Mouse (Mus musculus): ENCODE measurements at regions not wholly inside any gene's neighbourhood (a gene's known extent, or its start where the extent isn't known, plus 50 kb on each side); places are given as distances from the start of the nearest gene placed in this dataset.

DNA sequence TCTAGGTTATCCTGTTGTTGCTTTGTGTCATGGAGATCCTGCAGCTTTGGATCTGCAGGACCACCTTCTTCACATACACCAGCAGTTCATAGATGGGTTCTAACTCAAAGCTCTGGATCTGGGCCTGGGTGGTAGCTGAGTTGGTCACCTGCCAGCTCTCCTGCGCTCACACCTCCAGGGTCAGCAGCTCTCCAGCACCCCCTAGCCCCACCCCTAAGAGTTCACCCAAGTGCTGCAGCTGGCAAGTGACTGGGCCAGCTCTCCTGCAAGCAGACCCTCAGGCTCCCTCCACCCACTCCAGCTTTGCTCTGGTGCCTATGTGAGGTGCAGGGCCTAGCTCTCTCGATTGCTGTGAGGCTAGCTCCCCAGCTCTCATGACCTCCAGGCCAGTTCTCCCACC is 198.6 kb upstream of the Fggy start:
- ATAC-seq: no peak
- Histone ChIP-seq H3K27ac (ENCODE audit: low read length) (no peak overlapping the region), H3K4me3 (ENCODE audit: low read depth, low read length) (no peak overlapping the region), H3K27me3 (ENCODE audit: control insufficient read depth, insufficient read depth, low read depth, low read length) (no peaks in the 10 kb centered on the region), H3K36me3 (ENCODE audit: control insufficient read depth, insufficient read depth, low read length) (no peaks in the 10 kb centered on the region), H3K4me2 (ENCODE audit: low read length) (no peak overlapping the region), H3K4me1 (ENCODE audit: control insufficient read depth, insufficient read depth, low read length) (no peaks in the 10 kb centered on the region), H3K9ac (ENCODE audit: low read depth, low read length) (no peak overlapping the region), H3K9me3 (replicated peaks; ENCODE audit: control insufficient read depth, low read length, poor library complexity, severe bottlenecking) (no peaks in the 10 kb centered on the region)
- 78% methylated on average over 2 of the region's 2 CpGs for WGBS

GRCm38 (mm10) chr4:95360336-95360967 is 196.9 kb upstream of the Fggy start:
- Histone ChIP-seq H3K4me3 (ENCODE audit: low read depth, low read length) (no peak overlapping the region), H3K27me3 (ENCODE audit: control insufficient read depth, insufficient read depth, low read depth, low read length) (no peaks in the 10 kb centered on the region), H3K4me2 (ENCODE audit: low read length) (no peak overlapping the region), H3K9me3 (replicated peaks; ENCODE audit: control insufficient read depth, low read length, poor library complexity, severe bottlenecking) (no peaks in the 10 kb centered on the region), H3K4me1 (ENCODE audit: control insufficient read depth, insufficient read depth, low read length) (no peaks in the 10 kb centered on the region), H3K27ac (ENCODE audit: low read length) (no peak overlapping the region), H3K36me3 (ENCODE audit: control insufficient read depth, insufficient read depth, low read length) (no peaks in the 10 kb centered on the region), H3K9ac (ENCODE audit: low read depth, low read length) (no peak overlapping the region)
- no peak for ATAC-seq
- 26% methylated on average over 3 of the region's 3 CpGs for WGBS

DNA sequence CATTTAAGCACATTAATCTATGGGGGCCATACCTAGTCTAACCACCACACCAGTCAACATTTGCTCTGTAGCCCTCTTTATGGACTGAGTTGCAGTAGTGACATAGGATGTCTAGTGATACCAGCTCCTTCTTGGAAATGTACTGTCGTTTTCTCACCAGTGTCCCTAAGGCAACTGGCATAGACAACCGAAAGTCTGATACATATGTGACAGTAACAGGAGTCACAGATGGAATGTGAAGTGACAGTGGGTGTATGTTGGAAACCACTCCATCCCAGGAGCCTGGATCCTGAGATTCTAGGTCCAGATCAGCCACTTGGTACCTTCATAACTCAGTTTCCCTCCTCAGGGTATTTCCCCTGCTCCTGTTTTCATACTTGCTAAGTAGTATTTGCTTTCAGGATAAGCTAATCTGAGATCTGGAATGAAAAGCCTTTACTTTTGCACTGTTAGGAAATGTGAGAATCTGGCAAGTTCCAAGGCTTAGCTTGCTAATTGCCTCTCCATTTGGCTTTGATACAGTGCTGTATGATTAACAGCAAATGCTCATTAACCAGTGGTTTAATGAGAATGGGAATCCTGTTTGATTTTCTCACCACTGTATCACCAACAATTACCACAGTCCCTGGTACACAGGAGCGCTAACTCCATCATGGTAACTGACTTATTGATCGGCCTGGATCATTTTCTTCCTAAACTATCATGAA is 192.8 kb upstream of the Fggy start:
- H3K9me3 ChIP-seq (replicated peaks; ENCODE audit: control insufficient read depth, low read length, poor library complexity, severe bottlenecking): no peaks in the 10 kb centered on the region
- no peaks in the 10 kb centered on the region for H3K4me1 ChIP-seq (ENCODE audit: control insufficient read depth, insufficient read depth, low read length)
- H3K27me3 ChIP-seq (ENCODE audit: control insufficient read depth, insufficient read depth, low read depth, low read length): no peaks in the 10 kb centered on the region
- no peak overlapping the region for H3K27ac ChIP-seq (ENCODE audit: low read length)
- WGBS: 96% methylated on average over 4 of the region's 4 CpGs
- no peaks in the 10 kb centered on the region for H3K36me3 ChIP-seq (ENCODE audit: control insufficient read depth, insufficient read depth, low read length)
- H3K4me2 ChIP-seq (ENCODE audit: low read length): no peak overlapping the region
- no peak overlapping the region for H3K9ac ChIP-seq (ENCODE audit: low read depth, low read length)
- no peak overlapping the region for H3K4me3 ChIP-seq (ENCODE audit: low read depth, low read length)
- no peak for ATAC-seq

- WGBS: 80% methylated on average over 5 of the region's 5 CpGs
- H3K36me3 ChIP-seq (ENCODE audit: control insufficient read depth, insufficient read depth, low read length): no peaks in the 10 kb centered on the region
- H3K9ac ChIP-seq (ENCODE audit: low read depth, low read length): no peak overlapping the region
- H3K9me3 ChIP-seq (replicated peaks; ENCODE audit: control insufficient read depth, low read length, poor library complexity, severe bottlenecking): no peaks in the 10 kb centered on the region
- no peak for ATAC-seq
- no peaks in the 10 kb centered on the region for H3K27me3 ChIP-seq (ENCODE audit: control insufficient read depth, insufficient read depth, low read depth, low read length)
- H3K4me2 ChIP-seq (ENCODE audit: low read length): no peak overlapping the region
- H3K4me3 ChIP-seq (ENCODE audit: low read depth, low read length): no peak overlapping the region
- H3K4me1 ChIP-seq (ENCODE audit: control insufficient read depth, insufficient read depth, low read length): no peaks in the 10 kb centered on the region
- no peak overlapping the region for H3K27ac ChIP-seq (ENCODE audit: low read length)
Measured at GRCm38 (mm10) chr4:95376386-95376785, 180.9 kb upstream of the Fggy start.

DNA sequence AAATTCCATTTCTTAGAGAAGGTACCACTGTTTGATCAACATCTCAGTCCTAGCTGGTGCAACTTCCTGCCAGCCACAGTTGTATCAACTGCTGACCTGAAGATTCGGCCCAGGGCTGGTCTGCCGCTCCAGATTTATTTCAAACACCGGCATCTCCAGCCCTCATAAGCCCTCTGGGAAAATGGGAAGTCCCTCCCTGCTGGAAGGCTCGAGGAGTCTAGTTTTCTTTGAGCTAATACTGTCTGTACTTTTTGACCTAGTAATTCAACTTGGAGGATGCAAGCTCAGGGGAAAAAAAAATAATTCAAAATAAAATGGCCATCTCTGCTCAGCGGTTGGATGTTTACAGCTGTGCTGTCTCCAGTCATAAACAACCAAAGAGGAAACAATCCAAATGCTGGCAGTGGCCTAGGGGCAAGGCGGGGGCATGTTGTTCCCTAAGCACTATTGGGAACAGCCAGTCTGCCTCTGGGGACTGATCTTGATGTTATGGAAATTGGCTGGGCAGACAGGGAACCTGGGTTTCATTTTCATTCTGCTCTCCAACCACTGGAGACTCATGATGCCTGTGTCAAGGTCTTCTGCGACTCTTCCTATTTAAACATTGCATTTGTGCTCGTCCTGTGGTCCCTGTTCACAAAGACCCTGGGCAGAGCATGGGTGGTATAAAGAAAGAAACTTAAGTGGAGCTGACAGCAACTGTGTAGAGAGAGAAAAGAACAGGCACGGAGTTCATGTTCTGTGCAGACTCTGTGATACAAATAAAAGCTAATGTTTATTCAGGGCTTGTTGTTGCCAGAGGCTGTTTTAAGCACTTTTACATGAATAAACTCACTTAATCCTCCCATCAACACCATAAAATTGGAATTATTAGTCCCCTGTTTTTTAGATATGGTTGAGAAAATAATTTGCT is 179.8 kb upstream of the Fggy start:
- Histone ChIP-seq H3K36me3 (ENCODE audit: control insufficient read depth, insufficient read depth, low read length) (no peaks in the 10 kb centered on the region), H3K9ac (ENCODE audit: low read depth, low read length) (no peak overlapping the region), H3K4me1 (ENCODE audit: control insufficient read depth, insufficient read depth, low read length) (no peaks in the 10 kb centered on the region), H3K4me2 (ENCODE audit: low read length) (no peak overlapping the region), H3K27ac (ENCODE audit: low read length) (no peak overlapping the region), H3K4me3 (ENCODE audit: low read depth, low read length) (no peak overlapping the region), H3K9me3 (replicated peaks; ENCODE audit: control insufficient read depth, low read length, poor library complexity, severe bottlenecking) (no peaks in the 10 kb centered on the region), H3K27me3 (ENCODE audit: control insufficient read depth, insufficient read depth, low read depth, low read length) (no peaks in the 10 kb centered on the region)
- WGBS: 54% methylated on average over 9 of the region's 9 CpGs
- ATAC-seq: peak; percentile 66; the same call in 1 of the 2 replicates

- ATAC-seq: no peak
- Histone ChIP-seq H3K4me1 (ENCODE audit: control insufficient read depth, insufficient read depth, low read length) (no peaks in the 10 kb centered on the region), H3K4me2 (ENCODE audit: low read length) (no peak overlapping the region), H3K9ac (ENCODE audit: low read depth, low read length) (no peak overlapping the region), H3K4me3 (ENCODE audit: low read depth, low read length) (no peak overlapping the region), H3K36me3 (ENCODE audit: control insufficient read depth, insufficient read depth, low read length) (no peaks in the 10 kb centered on the region), H3K27ac (ENCODE audit: low read length) (no peak overlapping the region), H3K9me3 (replicated peaks; ENCODE audit: control insufficient read depth, low read length, poor library complexity, severe bottlenecking) (no peaks in the 10 kb centered on the region), H3K27me3 (ENCODE audit: control insufficient read depth, insufficient read depth, low read depth, low read length) (no peaks in the 10 kb centered on the region)
- 91% methylated on average over 3 of the region's 3 CpGs for WGBS
Measured at GRCm38 (mm10) chr4:95378645-95379044, 178.7 kb upstream of the Fggy start.

DNA sequence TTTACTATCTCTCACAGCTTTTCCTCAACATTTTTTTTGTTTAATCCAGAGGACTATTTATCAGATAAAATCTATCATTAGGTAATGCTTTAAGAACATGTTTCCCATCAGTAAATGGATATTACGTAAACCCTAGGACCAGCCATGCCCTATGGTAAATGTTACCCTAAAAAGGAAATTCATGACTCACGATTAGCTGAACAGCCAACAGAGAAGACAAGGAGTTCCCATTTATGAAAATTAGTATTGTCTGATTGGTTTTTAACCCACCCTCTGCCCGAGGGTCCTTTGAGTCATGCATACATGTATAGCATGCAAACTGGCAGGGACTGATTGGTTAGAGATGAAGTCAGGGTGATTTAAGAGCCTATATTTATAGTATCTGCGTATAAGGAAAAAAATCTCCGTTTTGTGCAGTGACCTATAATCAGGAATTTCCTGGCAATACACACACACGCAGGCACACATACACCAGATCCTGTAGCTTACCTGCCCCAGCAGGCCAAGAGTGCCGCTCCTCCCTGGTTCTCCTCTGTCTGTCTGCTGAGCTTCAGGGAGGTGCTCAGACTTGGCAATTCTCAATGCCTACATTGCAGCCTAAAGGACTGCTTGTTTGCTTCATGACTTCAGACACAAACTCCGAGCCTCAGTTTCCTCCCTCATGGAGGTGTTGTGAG is 174.0 kb upstream of the Fggy start:
- H3K36me3 ChIP-seq (ENCODE audit: control insufficient read depth, insufficient read depth, low read length): no peaks in the 10 kb centered on the region
- H3K4me3 ChIP-seq (ENCODE audit: low read depth, low read length): no peak overlapping the region
- no peaks in the 10 kb centered on the region for H3K4me1 ChIP-seq (ENCODE audit: control insufficient read depth, insufficient read depth, low read length)
- H3K27ac ChIP-seq (ENCODE audit: low read length): no peak overlapping the region
- 90% methylated on average over 8 of the region's 8 CpGs for WGBS
- no peak for ATAC-seq
- H3K27me3 ChIP-seq (ENCODE audit: control insufficient read depth, insufficient read depth, low read depth, low read length): no peaks in the 10 kb centered on the region
- H3K9ac ChIP-seq (ENCODE audit: low read depth, low read length): no peak overlapping the region
- H3K9me3 ChIP-seq (replicated peaks; ENCODE audit: control insufficient read depth, low read length, poor library complexity, severe bottlenecking): no peaks in the 10 kb centered on the region
- H3K4me2 ChIP-seq (ENCODE audit: low read length): no peak overlapping the region

DNA sequence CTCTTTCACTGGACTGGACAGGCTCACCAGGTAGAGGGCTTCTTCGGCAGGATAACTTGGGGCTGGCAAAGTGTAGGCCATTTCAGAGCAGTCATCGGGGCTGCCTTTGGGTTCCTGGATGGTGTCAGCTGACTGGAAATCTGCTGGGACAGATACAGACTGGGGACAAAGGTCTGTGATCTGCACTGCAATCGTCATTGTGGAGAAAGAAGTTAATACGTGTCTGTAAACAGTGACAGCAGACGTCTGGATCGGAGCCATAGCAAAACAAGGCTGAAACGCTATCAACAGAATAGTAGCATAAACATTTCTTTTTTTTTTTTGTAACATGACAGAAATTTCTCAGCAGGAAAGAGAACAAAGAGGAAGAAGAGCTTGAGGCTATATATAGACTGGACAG is 171.8 kb upstream of the Fggy start:
- WGBS: 58% methylated on average over 7 of the region's 7 CpGs
- no peak overlapping the region for H3K27ac ChIP-seq (ENCODE audit: low read length)
- no peaks in the 10 kb centered on the region for H3K36me3 ChIP-seq (ENCODE audit: control insufficient read depth, insufficient read depth, low read length)
- no peaks in the 10 kb centered on the region; the same call in 1 of the 2 replicates for H3K4me1 ChIP-seq (ENCODE audit: control insufficient read depth, insufficient read depth, low read length)
- no peaks in the 10 kb centered on the region for H3K27me3 ChIP-seq (ENCODE audit: control insufficient read depth, insufficient read depth, low read depth, low read length)
- no peak for ATAC-seq
- no peak overlapping the region for H3K4me3 ChIP-seq (ENCODE audit: low read depth, low read length)
- no peak overlapping the region for H3K4me2 ChIP-seq (ENCODE audit: low read length)
- H3K9ac ChIP-seq (ENCODE audit: low read depth, low read length): no peak overlapping the region
- no peaks in the 10 kb centered on the region for H3K9me3 ChIP-seq (replicated peaks; ENCODE audit: control insufficient read depth, low read length, poor library complexity, severe bottlenecking)
